Mouse (Mus musculus) neural tube, postnatal 0 days (tissue): Measurements from ENCODE around the gene Olfr365. TPM values are rescaled to one million over a fixed set of nuclear protein-coding genes. Genes with fewer than 3 reads are reported as not detected.

Source experiments
- polyA plus RNA-seq: library from polyadenylated mRNA; unstranded; fragments of >200 nt; fragmentation: Nextera tagmentation; extraction: Ambion mirVana; gene quantifications from 2 replicates; pipeline ENCODE4 v1.2.1, GENCODE M21; 2015

Gene Olfr365
- polyA plus RNA-seq = not detected in 2 replicates

GRCm38 (mm10) chr2:37187898-37188297 lies at the start of gene Olfr365:
Gene Olfr365 (plus strand): TSS chr2:37188198.

GRCm38 (mm10) chr2:37139022-37139421 lies 49.0 kb upstream of the Olfr365 start, which contains the start of gene Olfr364-ps1:
Gene Olfr364-ps1 (plus strand): TSS chr2:37139322.

GRCm38 (mm10) chr2:37211274-37211673 lies 23.3 kb downstream of the Olfr365 start, which contains the start of gene Olfr366:
Gene Olfr366 (plus strand): TSS chr2:37211574.

Other genes with a start within 250 kb of the Olfr365 start
- gene Olfr357, start 194.4 kb upstream of the Olfr365 start, polyA plus RNA-seq = not detected in 2 replicates
- not detected in 2 replicates for gene Olfr358, start 178.9 kb upstream of the Olfr365 start, polyA plus RNA-seq
- gene Olfr360, start 122.5 kb upstream of the Olfr365 start, polyA plus RNA-seq = not detected in 2 replicates
- gene Olfr361, start 98.9 kb upstream of the Olfr365 start, polyA plus RNA-seq = not detected in 2 replicates
- not detected in 2 replicates for gene Olfr362, start 70.3 kb upstream of the Olfr365 start, polyA plus RNA-seq
- gene Olfr364-ps1, start 48.9 kb upstream of the Olfr365 start, polyA plus RNA-seq = not detected in 2 replicates
- gene Olfr366, start 23.4 kb downstream of the Olfr365 start, polyA plus RNA-seq = not detected in 2 replicates
- gene Olfr368, start 138.3 kb downstream of the Olfr365 start, polyA plus RNA-seq = not detected in 2 replicates
- 28.8 and 30.4 TPM in 2 replicates for gene Pdcl, start 171.1 kb downstream of the Olfr365 start, polyA plus RNA-seq
- gene Rc3h2, start 234.7 kb downstream of the Olfr365 start, polyA plus RNA-seq = 13.3 and 13.5 TPM in 2 replicates